Mouse (Mus musculus): ENCODE results near the gene Fbxl2.

- TF ChIP-seq HCFC1 (IDR thresholded peaks at IDR 0.05; ENCODE audit: borderline replicate concordance, insufficient read depth, low read length) (no peak), ZNF384 (IDR thresholded peaks at IDR 0.05; ENCODE audit: low read depth, low read length) (no peak), MAFK (IDR thresholded peaks at IDR 0.05; ENCODE audit: insufficient read depth, low read depth, low read length) (no peak)
Observed at GRCm38 (mm10) chr9:114087106-114087815, 41.3 kb upstream of the Fbxl2 start.

All from ES-E14 (cell line).